Mouse (Mus musculus): ENCODE data around the gene Popdc3.
"Not testable (repeated sequence)": the region's sequence is repeated elsewhere in the genome, so short reads cannot be mapped to it uniquely, and the experiment has no call there.

Gene Popdc3

DNA sequence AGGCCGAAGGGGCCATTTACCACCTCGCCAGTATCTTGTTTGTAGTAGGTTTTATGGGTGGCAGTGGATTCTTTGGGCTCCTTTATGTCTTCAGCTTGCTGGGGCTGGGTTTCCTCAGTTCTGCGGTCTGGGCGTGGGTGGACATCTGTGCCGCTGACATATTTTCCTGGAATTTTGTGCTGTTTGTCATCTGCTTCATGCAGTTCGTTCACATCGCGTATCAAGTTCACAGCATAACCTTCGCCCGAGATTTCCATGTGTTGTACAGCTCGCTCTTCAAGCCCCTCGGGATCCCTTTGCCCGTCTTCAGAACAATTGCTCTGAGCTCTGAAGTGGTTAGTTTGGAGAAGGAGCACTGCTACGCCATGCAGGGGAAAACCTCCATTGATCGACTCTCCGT, 137.0 kb downstream of the Popdc3 start:
- no peak for DNase-seq (ENCODE audit: low spot score)

DNA sequence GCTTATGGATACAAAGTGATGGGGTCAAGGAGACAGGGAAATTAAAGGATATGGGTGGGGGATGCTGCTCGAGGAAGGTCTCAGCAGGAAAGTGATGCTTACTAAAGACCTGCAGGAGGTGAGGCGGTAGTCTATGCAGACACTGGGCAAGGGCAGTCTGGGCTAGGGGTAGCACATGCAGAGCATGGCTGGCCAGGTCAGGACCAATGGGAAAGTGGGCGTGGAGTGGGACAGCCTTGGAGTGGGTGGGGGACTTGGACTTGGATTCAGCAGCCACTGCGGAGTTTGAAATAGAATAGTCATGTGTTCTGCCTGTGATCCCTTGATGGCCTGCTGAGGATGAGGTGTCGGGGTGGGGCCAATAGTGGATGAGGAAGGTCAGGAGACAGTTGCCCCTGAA, 141.0 kb downstream of the Popdc3 start:
- no peak for DNase-seq (ENCODE audit: low spot score)

DNA sequence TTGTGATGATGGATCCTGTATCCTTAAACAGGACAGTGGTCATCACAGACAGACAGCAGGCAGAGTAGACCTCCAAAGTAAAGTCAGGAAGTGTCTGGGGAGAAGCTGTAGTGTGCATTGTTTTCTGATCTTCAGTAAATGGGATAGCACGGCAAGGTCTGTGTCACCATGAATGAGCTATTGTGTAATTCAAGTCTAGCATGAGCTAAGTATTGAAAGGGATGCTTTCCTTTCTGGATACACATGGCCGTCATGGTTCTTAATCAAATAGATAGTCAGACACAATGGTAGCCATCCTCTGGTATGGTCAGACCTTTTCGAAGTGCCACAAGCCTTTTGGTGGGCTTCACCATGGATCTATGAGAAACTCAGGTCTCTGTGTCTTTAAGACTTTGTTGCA, 142.4 kb downstream of the Popdc3 start:
- no peak for DNase-seq (ENCODE audit: low spot score)

DNA sequence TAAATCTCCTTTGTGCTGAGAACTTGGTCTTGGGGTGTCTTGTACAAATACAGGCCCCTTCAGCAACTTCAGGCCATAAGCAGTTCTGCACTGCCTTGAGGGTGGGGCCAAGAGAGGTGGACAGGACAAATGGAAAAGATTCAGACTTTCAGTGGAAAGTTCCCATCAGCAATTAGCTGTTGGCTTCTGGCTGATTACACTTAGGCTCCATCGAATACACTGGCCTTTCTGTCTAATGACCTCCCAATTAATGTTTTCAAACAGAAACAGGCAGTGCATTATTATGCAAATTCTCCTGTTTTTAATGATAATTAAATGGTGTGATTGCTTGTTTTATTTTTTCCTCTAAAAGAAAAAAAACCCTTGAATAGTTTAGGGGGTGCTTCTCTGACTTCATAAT, 146.3 kb downstream of the Popdc3 start:
- DNase-seq (ENCODE audit: low spot score): no peak

DNA sequence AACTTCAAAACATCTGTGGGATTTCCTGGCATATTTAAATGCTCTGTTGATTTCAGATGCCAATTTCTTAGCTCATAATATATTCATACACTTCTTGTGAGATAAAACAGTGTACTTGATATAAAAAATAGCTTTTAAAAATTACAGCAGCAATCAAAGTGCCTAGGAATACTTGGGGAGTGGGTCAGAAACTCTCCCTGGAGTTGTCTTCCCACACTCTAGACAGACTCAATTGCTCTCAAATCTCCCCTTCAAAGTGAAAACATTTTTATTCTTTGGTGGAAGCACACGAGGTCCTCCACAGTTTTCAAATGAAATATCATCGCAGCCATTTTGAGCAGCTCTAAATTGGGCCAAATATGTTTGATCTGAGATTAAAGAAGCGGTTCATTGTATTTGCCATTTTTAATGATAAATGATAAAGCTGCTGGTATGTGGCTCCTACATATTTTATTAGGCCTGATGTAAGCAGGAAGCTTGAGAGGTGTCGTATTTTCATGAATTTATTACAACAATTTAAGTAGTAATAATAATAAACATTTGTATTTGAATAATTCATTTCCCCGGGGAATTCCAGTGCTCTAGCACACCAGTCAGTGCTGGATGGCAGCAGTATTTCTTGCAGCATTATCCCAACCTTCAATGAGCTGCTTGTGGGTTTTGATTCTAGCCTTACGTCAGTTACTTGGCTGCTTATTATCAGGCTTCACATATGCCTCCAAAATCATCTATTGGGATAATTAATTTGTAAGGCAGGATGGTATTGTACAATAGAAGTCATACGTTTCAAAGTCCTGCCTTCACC, 150.5 kb downstream of the Popdc3 start:
- DNase-seq (ENCODE audit: low spot score): no peak

DNA sequence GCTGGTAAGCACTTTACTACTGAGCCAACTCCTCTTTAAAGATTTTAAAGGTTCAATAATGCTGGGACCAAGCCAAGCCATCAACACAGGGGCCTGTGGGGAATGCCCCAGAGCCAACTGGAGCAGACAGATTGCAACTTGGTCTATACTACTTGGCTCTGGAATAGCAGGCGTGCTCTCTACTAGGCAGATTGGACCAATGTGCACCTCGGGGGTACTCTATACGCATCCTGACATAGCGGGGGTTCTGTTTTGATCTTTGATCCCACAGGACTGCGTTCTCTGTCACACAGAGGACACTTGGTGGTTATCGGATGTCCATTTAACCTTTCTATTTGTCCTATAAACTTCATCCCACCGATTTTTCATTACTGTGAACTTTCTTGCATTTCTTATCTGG, 157.0 kb downstream of the Popdc3 start:
- no peak for DNase-seq (ENCODE audit: low spot score)

DNA sequence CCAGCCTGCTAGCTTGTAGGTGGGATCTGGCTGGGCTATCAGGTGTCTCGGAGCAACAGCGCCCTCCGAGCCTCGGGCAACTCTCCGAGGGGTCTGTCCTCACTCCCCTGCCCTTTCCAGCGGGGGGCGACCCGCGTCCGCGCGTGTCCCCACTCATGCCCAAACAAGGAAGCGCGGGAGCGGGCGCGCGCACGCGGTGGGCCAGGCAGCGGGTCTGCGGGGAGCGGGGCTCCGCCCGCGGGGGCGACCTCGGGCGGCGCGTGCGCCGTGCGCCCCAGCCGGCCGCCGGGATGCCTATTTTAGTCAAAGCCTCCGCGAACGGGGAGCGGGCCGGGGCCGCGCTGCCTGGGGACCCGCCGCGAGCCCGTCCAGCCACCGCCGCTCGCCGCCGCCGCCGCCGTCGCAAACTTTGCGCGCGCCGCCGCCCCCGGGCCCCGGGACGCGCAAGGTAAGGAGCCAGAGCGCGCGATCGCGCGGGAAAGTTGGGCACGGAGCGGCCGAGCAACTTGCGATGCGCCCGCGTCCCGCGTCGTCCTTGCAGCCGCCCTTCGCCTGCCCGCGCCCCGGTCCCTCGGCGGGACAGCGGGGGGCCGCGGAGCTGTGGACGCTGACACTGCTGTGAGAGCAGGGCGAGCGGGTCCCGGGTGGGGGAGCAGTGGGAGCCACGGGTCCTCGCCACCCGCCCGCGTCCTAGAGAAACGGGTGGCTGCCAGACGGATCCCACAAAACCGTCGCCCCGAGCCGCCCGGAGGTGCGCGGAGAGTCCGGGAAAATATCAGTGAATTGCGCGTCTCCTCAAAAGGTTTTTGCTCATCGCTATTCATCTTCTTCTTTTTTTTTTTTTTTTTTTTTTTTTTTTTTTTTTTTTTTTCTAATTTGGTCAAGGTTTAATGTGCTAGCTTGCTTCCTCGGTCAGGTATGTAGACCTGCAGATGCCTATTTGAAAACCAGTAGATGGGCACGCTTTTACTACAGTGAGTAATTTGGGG, 157.8 kb downstream of the Popdc3 start, which contains the start of gene Bves:
Gene Bves, plus strand, starts transcription at position 339 of the 989 bp plus-strand sequence.
- peak; percentile 52 for DNase-seq (ENCODE audit: low spot score)

DNA sequence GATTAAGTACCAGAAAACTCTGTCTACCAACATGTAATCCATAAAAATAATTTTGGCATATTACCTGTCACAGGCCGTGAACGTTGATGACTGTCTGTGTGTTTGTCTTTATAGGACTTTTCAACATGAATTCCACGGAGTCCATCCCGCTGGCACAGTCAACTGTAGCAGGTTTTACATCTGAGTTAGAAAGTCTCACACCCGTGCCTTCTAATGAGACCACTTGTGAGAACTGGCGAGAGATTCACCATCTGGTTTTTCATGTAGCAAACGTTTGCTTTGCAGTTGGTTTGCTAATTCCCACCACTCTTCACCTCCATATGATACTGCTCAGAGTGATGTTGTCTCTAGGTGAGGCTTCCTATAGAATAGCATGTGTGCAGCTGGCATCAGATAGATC, 161.2 kb downstream of the Popdc3 start:
- DNase-seq (ENCODE audit: low spot score): no peak

DNA sequence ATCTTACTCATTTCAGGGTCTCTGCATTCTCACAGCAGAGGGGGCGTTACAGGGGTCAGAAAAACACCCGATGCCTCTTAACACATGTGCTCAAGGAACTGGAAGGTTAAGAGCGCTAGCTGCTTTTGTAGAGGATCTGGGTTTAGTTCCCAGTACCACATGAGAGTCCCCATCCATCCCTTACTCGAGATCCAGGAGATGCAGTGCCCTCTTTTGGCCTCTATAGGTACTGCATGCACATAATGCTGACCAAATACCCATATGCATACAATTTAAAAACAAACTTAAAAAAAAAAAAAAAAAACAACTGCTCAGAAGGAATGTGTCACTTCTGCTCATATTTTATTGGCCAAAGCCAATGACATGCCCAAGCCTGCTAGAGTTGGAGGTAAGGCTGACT, 166.5 kb downstream of the Popdc3 start:
- DNase-seq (ENCODE audit: low spot score): no peak

DNA sequence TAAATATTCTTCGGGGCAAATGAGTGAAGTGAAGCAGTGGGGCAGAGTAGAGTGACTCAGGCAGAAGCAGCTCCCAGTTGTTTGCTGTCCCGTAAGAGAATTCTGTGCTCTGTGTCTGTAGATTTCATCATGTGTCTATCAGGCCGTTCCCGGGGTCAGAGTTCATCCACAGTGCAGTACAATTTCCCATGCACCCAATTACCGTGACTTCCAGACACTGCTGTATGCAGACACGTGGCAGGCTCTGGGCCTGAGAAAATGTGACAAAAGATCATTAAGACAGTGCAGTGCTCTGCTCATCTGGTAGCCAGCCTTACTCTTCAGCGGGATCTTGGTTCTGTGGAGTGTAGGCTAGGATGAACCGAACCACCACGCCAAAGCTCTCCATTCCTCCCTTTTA, 167.3 kb downstream of the Popdc3 start:
- DNase-seq (ENCODE audit: low spot score): no peak

DNA sequence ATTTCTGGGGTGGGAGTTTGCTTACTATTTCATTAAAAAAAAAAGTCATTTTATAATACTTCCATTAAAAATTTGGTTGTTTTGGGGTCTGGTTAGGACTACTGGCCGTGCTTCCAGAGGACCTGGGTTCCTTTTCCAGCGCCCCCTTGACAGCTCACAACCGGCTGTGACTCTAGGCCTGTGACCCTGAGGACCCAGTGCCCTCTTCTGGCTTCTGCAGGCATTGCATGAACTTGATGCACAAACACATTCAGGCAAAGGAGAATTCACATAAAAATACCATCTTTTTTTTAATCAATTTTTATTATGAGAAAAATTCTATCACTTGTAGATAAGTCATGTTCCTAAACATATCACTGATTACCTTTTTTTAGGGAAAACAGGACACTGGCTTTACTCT, 170.2 kb downstream of the Popdc3 start:
- DNase-seq (ENCODE audit: low spot score): not testable (repeated sequence)

DNA sequence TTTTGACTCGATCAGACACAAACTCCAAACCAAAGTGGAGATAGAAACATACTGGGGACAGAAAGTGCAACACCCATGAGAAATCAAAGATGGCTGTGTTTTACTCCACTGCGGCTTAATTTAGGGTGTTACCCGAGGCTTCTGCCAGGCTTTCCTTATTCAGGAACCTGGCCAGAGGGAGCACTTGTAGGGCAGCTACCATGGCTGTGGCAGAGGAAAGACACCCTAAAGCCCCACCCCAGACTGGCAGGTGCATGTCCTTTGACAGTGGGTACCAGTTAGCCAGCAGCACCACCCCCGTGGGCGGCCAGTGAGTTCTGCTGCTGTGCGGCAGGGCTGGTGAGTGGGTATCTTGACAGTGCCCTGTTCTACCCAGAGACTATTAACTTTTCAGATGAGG, 178.2 kb downstream of the Popdc3 start:
- no peak for DNase-seq (ENCODE audit: low spot score)

DNA sequence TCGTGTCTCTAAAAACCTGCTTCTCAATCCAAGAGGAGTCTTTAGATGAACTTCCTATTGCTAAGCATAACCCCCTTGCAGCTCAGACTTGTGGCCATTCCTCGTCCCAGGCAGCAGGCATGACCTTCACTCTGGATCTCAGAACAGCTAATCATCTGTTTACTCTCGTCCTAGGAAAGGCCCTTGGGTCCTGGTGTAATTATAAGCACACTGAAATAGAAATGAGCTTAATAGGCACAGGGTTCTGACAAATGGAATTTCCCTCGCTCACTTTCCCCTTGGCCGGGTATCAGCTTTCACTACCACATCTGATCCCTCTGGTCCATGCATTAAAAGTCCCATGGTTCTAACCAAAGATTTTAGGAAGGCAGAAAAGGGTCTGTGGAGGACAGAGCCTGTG, 185.5 kb downstream of the Popdc3 start:
- DNase-seq (ENCODE audit: low spot score): no peak

DNA sequence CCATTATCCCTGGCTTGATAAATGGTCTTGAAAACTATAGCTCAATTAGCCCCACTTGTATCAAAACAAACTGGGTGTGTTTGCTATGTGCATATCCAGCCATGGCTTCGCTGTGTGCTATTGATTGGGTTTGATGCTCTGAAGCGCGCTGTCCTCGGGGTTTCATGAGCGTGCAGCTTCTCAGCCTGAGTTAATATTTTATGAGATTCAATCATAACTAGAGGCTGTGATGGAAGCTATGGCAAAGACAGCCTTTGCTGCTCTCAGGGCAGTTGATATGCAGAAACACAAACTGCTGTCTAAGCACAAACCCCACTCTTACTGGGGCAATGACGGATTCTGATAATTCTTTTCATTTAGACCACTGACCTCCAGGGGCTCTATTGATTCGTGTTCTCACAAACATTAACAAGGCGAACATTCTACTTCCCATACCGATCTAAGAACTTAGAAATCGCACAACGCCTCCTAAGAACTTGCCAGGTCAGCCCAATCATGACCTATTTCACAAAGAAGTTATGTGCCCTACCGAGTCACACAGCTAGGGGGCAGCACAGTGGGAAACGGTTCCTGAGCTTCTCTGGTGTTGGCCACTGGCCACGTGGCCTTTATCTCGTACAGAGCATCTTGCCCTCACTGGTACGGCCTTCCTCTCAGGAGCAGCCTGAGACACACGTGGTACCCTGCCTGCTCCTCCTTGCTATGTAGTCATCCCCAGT, 189.2 kb downstream of the Popdc3 start:
- no peak for DNase-seq (ENCODE audit: low spot score)

Data from testis, postnatal 14 days (tissue).